Mouse (Mus musculus) B cell, adult 67 days (primary cell): ENCODE results near the gene Srgap1. TPM values are rescaled to one million over a fixed set of nuclear protein-coding genes. Genes with fewer than 3 reads are reported as not detected.

Experiments used
- total RNA-seq, 2 experiments: library from RNA; stranded (reverse); gene quantifications; 4 replicates each; pipeline ENCODE4 v1.2.4; 2023

Gene Srgap1
- not detected for total RNA-seq

GRCm38 (mm10) chr10:122046904-122047726 lies at the start of gene Srgap1:
TSS of gene Srgap1 (minus strand) at chr10:122047315.

GRCm38 (mm10) chr10:121739548-121740505 lies 307.3 kb downstream of the Srgap1 start, which contains the start of gene BC048403:
TSS of gene BC048403 (plus strand) at chr10:121739937.

Other genes with a start within 250 kb of the Srgap1 start
- 10 to 100 TPM; 24.2 to 26.6 TPM for gene Rxylt1, start 50.1 kb upstream of the Srgap1 start, total RNA-seq